Mouse (Mus musculus): ENCODE measurements around the gene Capn5.

GRCm38 (mm10) chr7:98190578-98190977 is 12.5 kb upstream of the Capn5 start:
- TF ChIP-seq CTCF (IDR thresholded peaks at IDR 0.05; ENCODE audit: extremely low read depth, insufficient read depth, insufficient read length, insufficient replicate concordance) (no peak), POLR2A (IDR thresholded peaks at IDR 0.05; ENCODE audit: low read depth, low read length) (no peak)
